Mouse (Mus musculus) heart, embryonic 16.5 days (tissue): ENCODE measurements around the gene Nkapl. TPM values are rescaled to one million over a fixed set of nuclear protein-coding genes. Genes with fewer than 3 reads are reported as not detected.
"Not testable (repeated sequence)": the region's sequence is repeated elsewhere in the genome, so short reads cannot be mapped to it uniquely, and the experiment has no call there.

ENCODE experiments used
- ATAC-seq: fragments of 200-750 bp; cut with Nextera tagmentation; replicated peaks from 2 replicates; pipeline ENCODE4 v1.8.0; 2017; ENCODE audit warnings: moderate number of reproducible peaks; ENCODE audit not compliant: insufficient read depth, low FRiP score; ENCODE audit errors: extremely low read depth
- H3K27ac ChIP-seq: fragments of 300-500 bp; sonication (generic); 2 replicates; pipeline ENCODE4 v1.5.1; 2014; ENCODE audit warnings: mild to moderate bottlenecking, low read length, control low read depth, moderate library complexity
- H3K27me3 ChIP-seq: fragments of 300-500 bp; sonication (generic); 2 replicates; pipeline ENCODE4 v1.6.1; 2014; ENCODE audit warnings: low read length, mixed read lengths; ENCODE audit not compliant: control insufficient read depth, insufficient read depth
- H3K36me3 ChIP-seq: fragments of 300-500 bp; sonication (generic); 2 replicates; pipeline ENCODE4 v1.6.1; 2014; ENCODE audit not compliant: control insufficient read depth, insufficient read depth
- H3K4me1 ChIP-seq: fragments of 300-500 bp; sonication (generic); 2 replicates; pipeline ENCODE4 v1.6.1; 2014; ENCODE audit warnings: low read length, mixed read lengths; ENCODE audit not compliant: control insufficient read depth, insufficient read depth
- H3K4me2 ChIP-seq: fragments of 300-500 bp; sonication (generic); 2 replicates; pipeline ENCODE4 v1.6.1; 2014; ENCODE audit warnings: low read depth, mild to moderate bottlenecking, control low read depth, low read length
- H3K4me3 ChIP-seq: fragments of 300-500 bp; sonication (generic); 2 replicates; pipeline ENCODE4 v1.5.1; 2014; ENCODE audit warnings: mild to moderate bottlenecking, control low read depth, low read length
- H3K9ac ChIP-seq: fragments of 300-500 bp; sonication (generic); 2 replicates; pipeline ENCODE4 v1.6.1; 2014; ENCODE audit warnings: low read length, control low read depth
- H3K9me3 ChIP-seq: fragments of 300-500 bp; sonication (generic); replicated peaks from 2 replicates; pipeline ENCODE4 v1.6.1; 2016; ENCODE audit warnings: low read length; ENCODE audit not compliant: control insufficient read depth
- WGBS: fragments of 180-500 bp; shearing (Covaris S2); extraction: QIAGEN DNeasy Blood & Tissue Kit; methylation state at CpG from one replicate; pipeline ENCODE4 v1.1.7; 2014; 5-methylcytosine and 5-hydroxymethylcytosine counted together
- polyA plus RNA-seq: library from polyadenylated mRNA; unstranded; fragments of >200 nt; fragmentation: Nextera tagmentation; extraction: Ambion mirVana; gene quantifications from 2 replicates; pipeline ENCODE4 v1.2.1, GENCODE M21; 2015

Nkapl gene
- polyA plus RNA-seq, 1 experiment from 2014 or later, result 1.5 TPM

- H3K9me3 ChIP-seq, result no peaks in the 10 kb centered on the region
- H3K4me2 ChIP-seq, result no peak overlapping the region
- H3K4me3 ChIP-seq, result no peak overlapping the region
- H3K36me3 ChIP-seq, result no peaks in the 10 kb centered on the region
- H3K4me1 ChIP-seq, result no peaks in the 10 kb centered on the region
- no peak overlapping the region for H3K27ac ChIP-seq
- no peak for ATAC-seq
- no peak overlapping the region for H3K9ac ChIP-seq
- H3K27me3 ChIP-seq, result no peaks in the 10 kb centered on the region
- 36% methylated on average over 4 of the region's 4 CpGs for WGBS
Observed at GRCm38 (mm10) chr13:21472427-21472826, 4.1 kb upstream of the Nkapl start.

GRCm38 (mm10) chr13:21469097-21469496 is 788 bp upstream of the Nkapl start:
- H3K27ac ChIP-seq, result no peak overlapping the region
- no peak for ATAC-seq
- peak overlapping the region; percentile 98 for H3K4me2 ChIP-seq
- peak overlapping the region; percentile 76; the same call in 1 of the 2 replicates for H3K4me3 ChIP-seq
- no peaks in the 10 kb centered on the region for H3K9me3 ChIP-seq
- H3K4me1 ChIP-seq, result no peaks in the 10 kb centered on the region
- H3K36me3 ChIP-seq, result no peaks in the 10 kb centered on the region
- peak overlapping the region; percentile 18; the same call in 1 of the 2 replicates for H3K9ac ChIP-seq
- H3K27me3 ChIP-seq, result no peaks in the 10 kb centered on the region
- WGBS, result 10% methylated on average over 9 of the region's 9 CpGs

GRCm38 (mm10) chr13:21467336-21467735 is 973 bp downstream of the Nkapl start:
- Histone ChIP-seq H3K36me3 (no peaks in the 10 kb centered on the region), H3K9me3 (no peaks in the 10 kb centered on the region), H3K27ac (no peak overlapping the region), H3K4me2 (no peak overlapping the region), H3K9ac (no peak overlapping the region), H3K4me1 (no peaks in the 10 kb centered on the region), H3K27me3 (no peaks in the 10 kb centered on the region), H3K4me3 (no peak overlapping the region)
- ATAC-seq, result no peak
- 84% methylated on average over 10 of the region's 10 CpGs for WGBS

- not testable (repeated sequence) for H3K4me1 ChIP-seq, H3K4me3 ChIP-seq, H3K27ac ChIP-seq, ATAC-seq, H3K27me3 ChIP-seq, H3K9me3 ChIP-seq, H3K36me3 ChIP-seq, H3K9ac ChIP-seq, H3K4me2 ChIP-seq
- WGBS, result 51% methylated on average over 9 of the region's 9 CpGs
Observed at GRCm38 (mm10) chr13:21462516-21462915, 5.8 kb downstream of the Nkapl start.

GRCm38 (mm10) chr13:21456347-21456746 is 12.0 kb downstream of the Nkapl start:
- no peaks in the 10 kb centered on the region for H3K27me3 ChIP-seq
- peaks cover 7% of the 10 kb centered on the region for H3K4me1 ChIP-seq
- H3K9me3 ChIP-seq, result no peaks in the 10 kb centered on the region
- 4% methylated on average over 4 of the region's 4 CpGs for WGBS
- peaks cover 3% of the 10 kb centered on the region; the same call in 1 of the 2 replicates for H3K36me3 ChIP-seq
- no peak overlapping the region for H3K4me3 ChIP-seq
- H3K27ac ChIP-seq, result no peak overlapping the region
- ATAC-seq, result no peak; the same call in 1 of the 2 replicates
- no peak overlapping the region for H3K4me2 ChIP-seq
- H3K9ac ChIP-seq, result no peak overlapping the region

GRCm38 (mm10) chr13:21454133-21454532 is 14.2 kb downstream of the Nkapl start:
- Histone ChIP-seq H3K9me3 (no peaks in the 10 kb centered on the region), H3K4me1 (peaks cover 7% of the 10 kb centered on the region), H3K36me3 (peaks cover 5% of the 10 kb centered on the region; the same call in 1 of the 2 replicates), H3K27ac (no peak overlapping the region), H3K9ac (no peak overlapping the region; the same call in 1 of the 2 replicates), H3K4me2 (peak overlapping the region; percentile 69; the same call in 1 of the 2 replicates), H3K27me3 (no peaks in the 10 kb centered on the region), H3K4me3 (no peak overlapping the region)
- 44% methylated on average over 3 of the region's 3 CpGs for WGBS
- no peak for ATAC-seq

- Histone ChIP-seq H3K27ac (peak within 1 kb of the TSS; percentile 87), H3K4me3 (peak within 1 kb of the TSS; percentile 91), H3K9me3 (no peaks in the 10 kb centered on the region), H3K27me3 (no peaks in the 10 kb centered on the region), H3K9ac (peak within 1 kb of the TSS; percentile 92), H3K36me3 (peaks cover 8% of the 10 kb centered on the region; the same call in 1 of the 2 replicates), H3K4me1 (peaks cover 7% of the 10 kb centered on the region), H3K4me2 (peak within 1 kb of the TSS; percentile 69)
- ATAC-seq, result peak; percentile 93
- 0% methylated on average over 23 of the region's 23 CpGs for WGBS
Observed at GRCm38 (mm10) chr13:21453449-21453848, 14.9 kb downstream of the Nkapl start, which contains the start of gene Zscan26. Gene Zscan26 (minus strand): TSS chr13:21453730.

- H3K9ac ChIP-seq, result peak overlapping the region; percentile 92
- no peaks in the 10 kb centered on the region for H3K27me3 ChIP-seq
- H3K4me1 ChIP-seq, result peaks cover 7% of the 10 kb centered on the region
- peak overlapping the region; percentile 69 for H3K4me2 ChIP-seq
- peak overlapping the region; percentile 91 for H3K4me3 ChIP-seq
- no peak for ATAC-seq
- peaks cover 8% of the 10 kb centered on the region; the same call in 1 of the 2 replicates for H3K36me3 ChIP-seq
- 2% methylated on average over 13 of the region's 13 CpGs for whole genome bisulfite sequencing
- no peaks in the 10 kb centered on the region for H3K9me3 ChIP-seq
- H3K27ac ChIP-seq, result peak overlapping the region; percentile 87
Observed at GRCm38 (mm10) chr13:21453042-21453441, 15.3 kb downstream of the Nkapl start.

- ATAC-seq, result no peak
- Histone ChIP-seq H3K9me3 (no peaks in the 10 kb centered on the region), H3K27me3 (no peaks in the 10 kb centered on the region), H3K27ac (no peak overlapping the region), H3K4me2 (no peak overlapping the region), H3K9ac (no peak overlapping the region), H3K4me1 (peaks cover 4% of the 10 kb centered on the region), H3K4me3 (no peak overlapping the region), H3K36me3 (peaks cover 46% of the 10 kb centered on the region)
- 79% methylated on average over 16 of the region's 16 CpGs for WGBS
Observed at GRCm38 (mm10) chr13:21447856-21448614, 20.3 kb downstream of the Nkapl start.
